Mouse (Mus musculus) CH12.LX (cell line): Measurements from ENCODE around the gene B3gntl1. TPM values are rescaled to one million over a fixed set of nuclear protein-coding genes. Genes with fewer than 3 reads are reported as not detected.

Experiments
- DNase-seq: peaks from one replicate; pipeline ENCODE4 v3.0.0-alpha.2; 2013; ENCODE audit errors: extremely low read depth
- H3K27ac ChIP-seq: 2 replicates; pipeline ENCODE4 v1.5.1; 2012; ENCODE audit warnings: low read depth, mild to moderate bottlenecking, control low read depth, moderate library complexity; ENCODE audit not compliant: insufficient read depth
- H3K27me3 ChIP-seq: replicated peaks from 2 replicates; pipeline ENCODE3; 2012; ENCODE audit warnings: inconsistent platforms
- H3K36me3 ChIP-seq, 2 experiments: replicated peaks in 1 of 2; 2 replicates each; pipeline versions ENCODE3 to v1.6.1; 2012; ENCODE audit warnings: inconsistent platforms in 1 of 2, low read length in 1 of 2, mild to moderate bottlenecking in 1 of 2, mixed read lengths in 1 of 2, moderate library complexity in 1 of 2; ENCODE audit not compliant: control insufficient read depth in 1 of 2, insufficient read depth in 1 of 2
- H3K4me1 ChIP-seq, 2 experiments: 2 replicates each; pipeline ENCODE4 v1.6.1; 2012; ENCODE audit warnings: inconsistent platforms in 1 of 2, moderate library complexity in 1 of 2; ENCODE audit not compliant: insufficient read depth in 2 of 2, control insufficient read depth in 1 of 2
- H3K4me2 ChIP-seq: 2 replicates; pipeline ENCODE4 v1.6.1; 2012; ENCODE audit warnings: low read depth, mild to moderate bottlenecking, control low read depth; ENCODE audit not compliant: poor library complexity, insufficient read depth, severe bottlenecking
- H3K4me3 ChIP-seq, 3 experiments: fragments of 150-350 bp in 1 of 3; sonication (generic) in 1 of 3; replicated peaks in 1 of 3; 2 replicates each; pipeline versions ENCODE3 to v1.5.1; 2011 to 2012; ENCODE audit warnings: low read depth in 2 of 3, low read length in 2 of 3, mild to moderate bottlenecking in 2 of 3, moderate library complexity in 2 of 3, control low read depth in 1 of 3, improper control_type of control experiment in 1 of 3, inconsistent platforms in 1 of 3, mixed read lengths in 1 of 3; ENCODE audit not compliant: poor library complexity in 1 of 3
- H3K79me2 ChIP-seq: replicated peaks from 2 replicates; pipeline ENCODE4 v1.6.1; 2012; ENCODE audit warnings: mild to moderate bottlenecking, moderate library complexity; ENCODE audit not compliant: control insufficient read depth, poor library complexity, insufficient read depth, severe bottlenecking; ENCODE audit errors: extremely low read depth
- H3K9ac ChIP-seq: 2 replicates; pipeline ENCODE4 v1.6.1; 2012; ENCODE audit warnings: low read depth, mild to moderate bottlenecking, control low read depth, moderate library complexity; ENCODE audit not compliant: insufficient read depth
- H3K9me3 ChIP-seq: replicated peaks from 2 replicates; pipeline ENCODE3; 2012; ENCODE audit warnings: low read length, inconsistent platforms, mixed read lengths
- BHLHE40 ChIP-seq: IDR thresholded peaks from 2 replicates; pipeline ENCODE4 v1.6.1; 2011; ENCODE audit warnings: mild to moderate bottlenecking, low read depth, low read length, improper control_type of control experiment
- CHD1 ChIP-seq: IDR thresholded peaks from 2 replicates; pipeline ENCODE4 v1.6.1; 2012; ENCODE audit warnings: low read depth, low read length, improper control_type of control experiment, inconsistent platforms
- CTCF ChIP-seq, 2 experiments: IDR thresholded peaks in 1 of 2; conservative IDR thresholded peaks in 1 of 2; 2 replicates each; pipeline ENCODE4 v1.5.1; 2011 to 2012; ENCODE audit warnings: low read depth in 2 of 2, low read length in 2 of 2, improper control_type of control experiment in 1 of 2, inconsistent platforms in 1 of 2, mild to moderate bottlenecking in 1 of 2, moderate library complexity in 1 of 2
- ELF1 ChIP-seq: IDR thresholded peaks from 2 replicates; pipeline ENCODE4 v1.6.1; 2014; ENCODE audit warnings: low read depth, mild to moderate bottlenecking, inconsistent platforms, low read length, improper control_type of control experiment
- EP300 ChIP-seq: IDR thresholded peaks from 2 replicates; pipeline ENCODE4 v1.6.1; 2011; ENCODE audit warnings: low read length, improper control_type of control experiment
- HCFC1 ChIP-seq: IDR thresholded peaks from 2 replicates; pipeline ENCODE4 v1.6.1; 2012; ENCODE audit warnings: low read depth, mild to moderate bottlenecking, inconsistent platforms, low read length, improper control_type of control experiment
- IRF4 ChIP-seq: IDR thresholded peaks from 2 replicates; pipeline ENCODE4 v1.6.1; 2014; ENCODE audit warnings: low read depth, mild to moderate bottlenecking, inconsistent platforms, low read length, improper control_type of control experiment
- JUND ChIP-seq: conservative IDR thresholded peaks from 2 replicates; pipeline ENCODE4 v1.6.1; 2011; ENCODE audit warnings: low read depth, low read length, improper control_type of control experiment
- MAFK ChIP-seq: IDR thresholded peaks from 2 replicates; pipeline ENCODE4 v1.6.1; 2011; ENCODE audit warnings: low read length, improper control_type of control experiment; ENCODE audit not compliant: insufficient replicate concordance
- MAX ChIP-seq: IDR thresholded peaks from 2 replicates; pipeline ENCODE4 v1.6.1; 2011; ENCODE audit warnings: low read length, improper control_type of control experiment
- MAZ ChIP-seq: IDR thresholded peaks from 2 replicates; pipeline ENCODE4 v1.6.1; 2012; ENCODE audit warnings: low read depth, mild to moderate bottlenecking, inconsistent platforms, low read length, improper control_type of control experiment, moderate library complexity
- NRF1 ChIP-seq: IDR thresholded peaks from 2 replicates; pipeline ENCODE4 v1.6.1; 2014; ENCODE audit warnings: low read depth, mild to moderate bottlenecking, inconsistent platforms, low read length, improper control_type of control experiment, moderate library complexity
- POLR2A ChIP-seq: IDR thresholded peaks from 2 replicates; pipeline ENCODE4 v1.6.1; 2011; ENCODE audit warnings: low read depth, mild to moderate bottlenecking, improper control_type of control experiment, low read length
- RCOR1 ChIP-seq: conservative IDR thresholded peaks from 2 replicates; pipeline ENCODE4 v1.6.1; 2012; ENCODE audit warnings: low read depth, mild to moderate bottlenecking, inconsistent platforms, low read length, improper control_type of control experiment
- SIN3A ChIP-seq: IDR thresholded peaks from 2 replicates; pipeline ENCODE4 v1.6.1; 2012; ENCODE audit warnings: low read length, improper control_type of control experiment, inconsistent platforms
- SMC3 ChIP-seq: IDR thresholded peaks from 2 replicates; pipeline ENCODE4 v1.6.1; 2011; ENCODE audit warnings: low read depth, low read length, improper control_type of control experiment
- TBP ChIP-seq: conservative IDR thresholded peaks from 2 replicates; pipeline ENCODE4 v1.6.1; 2011; ENCODE audit warnings: low read depth, low read length, improper control_type of control experiment
- TCF12 ChIP-seq: IDR thresholded peaks from 2 replicates; pipeline ENCODE4 v1.6.1; 2014; ENCODE audit warnings: low read depth, mild to moderate bottlenecking, inconsistent platforms, low read length, improper control_type of control experiment
- USF1 ChIP-seq: IDR thresholded peaks from 2 replicates; pipeline ENCODE4 v1.6.1; 2014; ENCODE audit warnings: low read depth, mild to moderate bottlenecking, inconsistent platforms, low read length, improper control_type of control experiment
- ZNF384 ChIP-seq: IDR thresholded peaks from 2 replicates; pipeline ENCODE4 v1.6.1; 2012; ENCODE audit warnings: low read depth, low read length, improper control_type of control experiment, inconsistent platforms
- dilution Hi-C: fragments of 300-500 bp; cut with MboI; formaldehyde crosslinking; loops from 2 replicates; pipeline ENCODE4 v1.14.3; 2020; ENCODE audit warnings: low sequenced_read_pairs; ENCODE audit not compliant: extremely low pct_unique_long_range_greater_than_20kb, extremely low pct_ligation_motif_present
- in situ Hi-C: fragments of 300-500 bp; cut with MboI; formaldehyde crosslinking; loops from 3 replicates; pipeline ENCODE4 v1.14.3; 2019; ENCODE audit warnings: low sequenced_read_pairs, low pct_ligation_motif_present, low pct_unique_long_range_greater_than_20kb, mixed read lengths
- polyA plus RNA-seq: library from polyadenylated mRNA; unstranded; fragments of >175 nt; gene quantifications from 2 replicates; pipeline ENCODE4 v1.2.1, GENCODE M21; 2012; ENCODE audit warnings: low read depth; ENCODE audit not compliant: insufficient read length
- total RNA-seq, 2 experiments: library from RNA; depleted of rRNA; stranded (reverse); fragments of 300-350 nt in 1 of 2; fragments of >200 nt in 1 of 2; gene quantifications; 2 replicates each; pipeline ENCODE4 v1.2.3; 2012 to 2014

The B3gntl1 gene
- total and polyA plus RNA-seq, 3 experiments: 7.3 to 10.3 (median 8.7) TPM

GRCm38 (mm10) chr11:121673629-121674028 is 676 bp upstream of the B3gntl1 start:
- TF ChIP-seq USF1 (no peak), RCOR1 (no peak), MAX (peak; percentile 70; the same call in 1 of the 2 replicates), SIN3A (no peak), MAZ (no peak)
- peaks cover 9 to 21% of the 10 kb centered on the region in 2 experiments for H3K36me3 ChIP-seq
- H3K9ac ChIP-seq: peak overlapping the region; percentile 75
- peak overlapping the region; percentile 45 for H3K4me2 ChIP-seq
- H3K79me2 ChIP-seq: no peaks in the 10 kb centered on the region
- dilution Hi-C loops: no loop called here
- H3K27me3 ChIP-seq: no peaks in the 10 kb centered on the region
- peak overlapping the region; percentile 2 to 84 (median 18) for H3K4me3 ChIP-seq
- peaks cover 3 to 28% of the 10 kb centered on the region in 2 experiments; a peak in 3 of 4 replicates for H3K4me1 ChIP-seq
- no peak for DNase-seq
- peak overlapping the region; percentile 29 for H3K27ac ChIP-seq
- H3K9me3 ChIP-seq: peaks cover 6% of the 10 kb centered on the region
- in situ Hi-C loops: no loop called here

DNA sequence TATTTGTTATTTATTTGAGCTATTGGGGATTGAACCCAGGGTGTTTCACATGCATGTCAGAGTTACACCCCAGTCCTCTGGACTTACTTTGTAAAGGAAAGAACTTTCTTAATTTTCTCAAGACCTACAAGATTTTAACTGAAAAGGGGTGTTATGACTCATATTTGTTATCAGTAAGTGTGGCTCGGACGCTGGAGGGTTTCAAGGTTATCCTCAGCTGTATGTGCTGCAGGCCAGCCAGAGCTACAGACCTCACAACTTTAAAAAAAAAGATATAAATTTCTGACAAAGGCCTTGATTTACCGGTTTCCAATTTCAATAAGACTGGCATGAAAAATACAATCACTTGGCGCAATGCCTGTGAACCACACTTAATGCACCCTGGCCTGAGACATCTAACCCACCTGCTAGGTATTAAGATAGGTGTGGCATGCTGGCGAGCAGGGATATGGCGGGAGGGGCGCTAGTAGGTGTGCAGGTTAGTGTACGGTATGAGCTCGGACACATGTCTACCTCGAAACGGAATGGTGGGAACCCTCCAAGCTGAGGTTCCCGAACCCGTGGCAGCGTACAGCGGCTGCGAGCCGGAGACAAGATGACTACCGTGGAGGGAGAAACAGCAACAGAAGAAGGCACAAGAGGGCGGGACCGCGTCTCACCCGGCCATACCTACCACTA is 502 bp downstream of the B3gntl1 start:
- H3K27me3 ChIP-seq: no peaks in the 10 kb centered on the region
- peaks cover 6% of the 10 kb centered on the region for H3K9me3 ChIP-seq
- dilution Hi-C loops (no loop called here), in situ Hi-C loops (no loop called here)
- H3K4me1 ChIP-seq: peaks cover 3 to 28% of the 10 kb centered on the region in 2 experiments; a peak in 3 of 4 replicates
- H3K79me2 ChIP-seq: no peaks in the 10 kb centered on the region
- H3K27ac ChIP-seq: peak overlapping the region; percentile 37
- peak overlapping the region; percentile 91 for H3K4me2 ChIP-seq
- 0 out of 2 replicates have a peak, but pooled peaks have one; percentile 8 for TF ChIP-seq MAFK
- no peak for TF ChIP-seq HCFC1
- TF ChIP-seq BHLHE40: no peak
- TF ChIP-seq NRF1: no peak
- TF ChIP-seq IRF4: 0 out of 2 replicates have a peak, but pooled peaks have one; percentile 17
- TF ChIP-seq EP300: 0 out of 2 replicates have a peak, but pooled peaks have one; percentile 7
- no peak for TF ChIP-seq POLR2A
- no peak for TF ChIP-seq CHD1
- TF ChIP-seq SMC3: no peak
- 0 out of 4 replicates have a peak, but pooled peaks of 1 of the 2 experiments have one; percentile 5 for TF ChIP-seq CTCF (conservative IDR thresholded peaks at IDR 0.05 in 1 of 2, IDR thresholded peaks at IDR 0.05 in 1 of 2; ENCODE audit: low read depth in 2 of 2, low read length in 2 of 2)
- no peak for TF ChIP-seq ZNF384
- TF ChIP-seq MAX: no peak
- no peak for TF ChIP-seq TCF12
- TF ChIP-seq TBP: no peak
- no peak for TF ChIP-seq ELF1
- TF ChIP-seq JUND: no peak
- H3K4me3 ChIP-seq: peak overlapping the region; percentile 75 to 89 (median 84)
- DNase-seq: peak; percentile 15
- peaks cover 17 to 28% of the 10 kb centered on the region in 2 experiments for H3K36me3 ChIP-seq
- H3K9ac ChIP-seq: peak overlapping the region; percentile 61
